Mouse (Mus musculus) cerebellum, adult 11 months (tissue): ENCODE data around the gene Nmu.

Experiments used
- DNase-seq: peaks from one replicate; pipeline ENCODE4 v3.0.0; 2022

The Nmu gene

DNA sequence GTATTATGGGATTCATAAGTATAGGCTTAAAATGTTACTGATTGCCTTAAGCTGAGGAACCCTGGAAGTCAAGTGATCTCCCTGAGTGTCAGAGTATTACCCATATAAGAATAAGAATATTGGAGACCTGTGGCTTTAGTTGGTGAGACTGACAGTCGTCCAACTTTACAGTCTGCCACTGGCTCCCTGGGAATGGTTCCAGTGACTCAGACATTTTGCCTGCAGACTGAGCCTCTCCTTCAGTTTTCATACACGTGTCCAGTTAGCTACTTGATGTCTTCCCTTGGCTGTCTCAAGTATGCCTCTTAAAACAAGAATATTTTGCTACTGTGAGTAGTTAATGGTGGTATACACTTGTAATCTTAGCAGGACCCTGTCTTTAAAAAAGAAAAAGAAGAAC, 55.4 kb downstream of the Nmu start:
- DNase-seq = no peak

DNA sequence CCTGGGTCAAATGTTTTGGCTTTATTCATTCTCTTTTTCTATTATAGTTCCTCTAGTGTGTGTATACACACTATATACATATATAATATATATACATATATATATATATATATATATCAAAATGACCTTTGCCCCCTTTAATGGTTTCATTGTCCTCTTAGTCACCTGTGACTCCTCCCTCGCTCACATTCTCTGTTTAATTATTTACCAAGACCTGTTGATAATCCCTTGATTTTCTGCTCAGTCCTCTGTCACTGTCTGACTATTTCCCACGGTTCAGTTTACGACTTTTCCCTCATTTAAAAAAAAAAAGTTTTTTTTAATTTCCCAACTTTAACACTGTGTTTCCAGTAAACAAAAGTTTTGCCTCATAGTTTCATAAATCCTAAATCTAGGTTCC, 57.3 kb downstream of the Nmu start:
- DNase-seq = no peak

DNA sequence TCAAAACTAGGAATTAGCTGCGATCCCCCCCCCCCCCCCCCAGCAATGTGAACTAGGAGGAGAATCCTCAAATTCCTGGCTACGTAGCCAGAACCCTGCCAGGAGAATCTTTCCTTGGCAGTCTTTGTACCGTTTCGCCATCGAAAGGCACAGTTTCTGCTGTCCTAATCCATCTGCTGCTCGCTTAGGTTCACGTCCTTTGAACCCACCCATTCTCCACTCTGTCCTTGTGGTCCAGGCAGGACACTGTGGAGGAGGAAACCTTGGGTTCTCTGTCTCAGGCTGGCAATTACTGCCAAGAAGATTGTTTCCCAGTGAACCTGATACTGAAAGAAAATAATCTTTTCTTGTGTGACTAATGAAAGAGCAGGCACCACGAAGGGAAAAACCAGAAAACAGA, 58.0 kb downstream of the Nmu start:
- DNase-seq = peak; percentile 6

DNA sequence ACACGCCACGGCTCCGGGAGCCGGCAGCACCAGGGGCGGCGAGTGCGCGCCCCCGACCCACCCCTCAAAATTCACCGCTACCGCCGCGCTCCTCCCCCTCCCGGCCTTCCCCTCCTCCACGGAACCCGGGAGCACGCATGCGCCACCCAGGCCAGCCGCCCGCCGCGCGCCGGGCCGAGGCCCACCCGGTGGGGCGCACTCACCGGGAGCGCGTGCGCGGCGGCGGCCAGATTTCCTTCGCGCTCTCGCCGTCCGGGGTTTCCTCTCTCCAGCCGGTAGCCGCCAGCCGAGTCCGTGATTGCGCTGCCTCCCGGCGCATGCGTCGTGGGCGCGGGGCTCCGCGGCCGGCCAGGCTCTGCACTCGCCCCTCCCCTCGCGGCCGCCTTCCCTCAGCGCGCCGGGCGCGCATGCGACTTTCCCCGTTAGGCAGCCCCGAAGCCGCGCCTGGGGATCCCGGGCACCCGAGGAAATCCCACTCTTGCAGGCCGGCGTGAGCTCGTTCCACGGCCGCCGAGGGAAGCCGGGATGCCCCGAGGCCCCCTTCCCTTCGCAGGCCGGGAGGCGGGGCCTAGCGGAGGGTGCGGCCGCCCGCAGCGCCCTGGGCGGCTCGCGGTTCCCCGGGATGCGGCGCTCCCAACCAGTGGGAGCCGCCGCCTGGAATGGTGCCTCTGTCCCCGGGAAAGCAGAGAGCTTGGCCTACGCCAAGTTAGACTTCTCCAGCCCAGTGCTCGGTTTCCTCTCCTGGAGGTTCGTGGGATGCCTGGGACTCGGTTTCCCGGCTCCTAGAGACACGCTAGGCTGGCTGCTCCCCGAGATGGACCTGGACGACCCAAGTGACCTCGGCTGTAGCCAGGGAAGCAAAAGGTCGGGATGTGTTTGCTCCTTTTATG, 58.9 kb downstream of the Nmu start, which contains the start of gene Clock:
Gene Clock, minus strand, starts transcription at position 341 of the 890 bp plus-strand sequence.
- peak; percentile 90 for DNase-seq

DNA sequence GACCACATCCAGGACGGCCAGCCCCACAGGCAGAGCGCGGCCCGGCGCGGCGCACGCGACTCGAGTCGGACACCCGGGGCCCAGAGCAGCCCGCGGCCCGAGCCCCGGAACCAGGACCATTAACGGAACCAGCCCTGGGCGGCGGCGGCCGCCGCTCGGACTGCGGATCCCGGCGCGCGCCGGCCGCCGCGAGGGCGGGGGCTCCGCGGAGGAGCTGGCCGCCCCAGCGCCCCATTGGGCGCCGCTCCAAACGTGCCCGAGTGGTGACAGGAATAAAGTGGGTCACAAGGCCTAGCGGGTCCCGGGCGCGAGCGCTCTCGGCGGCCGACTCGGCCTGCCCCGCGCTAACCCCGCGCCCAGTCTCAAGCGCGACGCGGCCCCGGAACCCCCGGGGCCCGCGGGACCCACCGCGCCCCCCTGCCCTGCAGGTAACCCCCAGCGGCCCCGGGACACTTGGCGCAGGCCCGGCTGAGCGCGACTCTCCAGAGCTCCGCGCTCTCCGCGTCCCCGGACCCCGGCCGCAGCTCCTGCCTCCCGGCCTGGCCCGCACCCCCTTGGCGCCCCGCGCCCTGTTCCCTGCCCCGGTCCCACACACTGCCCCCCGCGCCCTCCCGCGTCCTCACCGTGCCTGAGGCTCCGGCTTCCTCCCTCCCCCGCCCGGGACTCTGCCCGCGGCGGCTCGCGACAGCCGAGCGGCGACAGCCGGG, 59.7 kb downstream of the Nmu start:
- DNase-seq = peak; percentile 82

DNA sequence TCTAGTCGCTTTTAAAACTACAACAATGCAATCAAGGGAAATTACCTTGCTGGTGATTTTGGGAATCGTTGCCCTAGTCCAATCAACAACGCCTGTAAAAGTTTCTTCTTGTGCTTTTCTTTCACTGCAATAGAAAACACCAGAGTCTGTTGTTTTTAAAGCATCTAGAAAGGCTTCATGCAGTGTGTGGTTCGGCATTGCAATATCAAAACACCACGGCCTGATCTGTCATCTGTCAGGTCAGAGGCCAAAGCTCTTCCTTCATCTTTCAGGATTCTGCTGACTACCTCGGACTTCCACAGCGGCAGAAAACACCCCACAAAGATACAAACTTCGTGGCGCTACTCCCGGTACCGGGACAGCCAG, 60.2 kb downstream of the Nmu start:
- DNase-seq = no peak

DNA sequence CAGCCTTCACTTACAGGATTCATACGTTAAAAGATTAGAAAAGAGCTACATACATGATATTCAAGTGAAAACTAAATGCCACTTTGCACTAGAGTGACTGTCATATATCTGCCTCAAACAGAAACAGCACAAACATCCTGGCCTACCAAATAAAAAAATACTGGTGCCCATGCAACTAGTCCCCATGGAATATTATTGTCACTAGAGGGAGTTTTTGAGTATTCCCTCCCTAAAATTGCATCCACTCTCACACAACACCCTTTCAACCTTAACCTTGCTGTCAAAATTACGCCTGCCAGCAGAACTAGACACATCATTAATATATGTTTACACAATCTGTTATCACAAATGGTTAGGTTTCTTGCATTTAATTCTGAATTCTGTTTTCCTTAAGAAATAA, 61.6 kb downstream of the Nmu start:
- DNase-seq = no peak

DNA sequence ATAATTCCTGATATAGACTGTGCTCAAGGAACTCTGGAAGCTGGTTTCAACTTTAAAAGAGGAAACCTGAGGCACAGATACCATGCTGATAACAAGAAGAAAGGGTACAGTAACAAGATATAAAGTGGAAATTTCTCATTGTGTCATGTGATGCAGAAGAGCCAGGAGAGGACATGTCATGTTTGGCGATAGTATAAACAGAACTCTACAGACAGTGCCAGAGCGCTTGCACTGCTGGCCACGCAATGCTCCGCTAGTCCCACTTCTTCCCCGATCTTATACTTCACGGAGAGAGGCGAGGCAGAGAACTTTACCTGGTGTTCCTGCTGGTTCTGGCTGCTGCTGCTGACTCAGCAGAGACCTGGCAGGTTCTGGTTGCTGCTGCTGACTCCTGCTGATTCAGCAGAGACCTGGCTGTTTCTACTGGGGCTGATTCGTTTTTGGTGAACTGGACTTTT, 74.3 kb downstream of the Nmu start:
- DNase-seq = no peak

DNA sequence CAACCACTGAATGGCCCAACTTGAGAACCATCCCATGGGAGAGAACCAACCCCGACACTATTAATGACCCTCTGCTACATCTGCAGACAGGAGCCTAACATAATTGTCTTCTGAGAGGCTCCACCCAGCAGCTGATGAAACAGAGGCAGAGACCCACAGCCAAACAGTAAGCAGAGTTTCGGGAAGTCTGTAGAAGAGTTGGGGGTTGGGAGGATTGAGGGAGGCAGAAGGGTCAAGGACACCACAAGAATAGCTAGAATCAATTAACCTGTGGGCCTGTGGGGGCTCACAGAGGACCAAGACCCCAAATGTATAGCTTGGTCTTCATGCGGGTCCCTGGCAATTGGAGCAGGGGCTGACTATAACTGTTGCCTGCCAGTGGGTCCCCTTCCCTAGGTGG, 75.3 kb downstream of the Nmu start:
- no peak for DNase-seq

DNA sequence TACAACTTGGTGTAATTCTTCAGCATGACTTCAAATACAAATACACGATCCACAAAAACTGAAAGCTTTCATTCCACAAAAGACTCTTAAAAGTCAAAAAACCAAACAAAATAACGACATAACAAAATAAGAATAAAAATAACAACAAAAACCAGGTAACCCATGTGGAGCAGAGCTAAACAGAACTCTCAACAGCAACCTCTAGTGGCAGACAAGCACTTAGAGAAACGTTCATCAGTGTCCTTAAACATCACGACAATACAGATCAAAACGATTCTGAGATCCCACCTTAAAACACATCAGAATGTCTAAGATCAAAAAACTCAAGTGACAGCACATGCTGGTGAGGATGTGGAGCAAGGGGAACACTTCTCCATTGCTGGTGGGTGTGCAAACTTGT, 76.5 kb downstream of the Nmu start:
- DNase-seq = no peak

DNA sequence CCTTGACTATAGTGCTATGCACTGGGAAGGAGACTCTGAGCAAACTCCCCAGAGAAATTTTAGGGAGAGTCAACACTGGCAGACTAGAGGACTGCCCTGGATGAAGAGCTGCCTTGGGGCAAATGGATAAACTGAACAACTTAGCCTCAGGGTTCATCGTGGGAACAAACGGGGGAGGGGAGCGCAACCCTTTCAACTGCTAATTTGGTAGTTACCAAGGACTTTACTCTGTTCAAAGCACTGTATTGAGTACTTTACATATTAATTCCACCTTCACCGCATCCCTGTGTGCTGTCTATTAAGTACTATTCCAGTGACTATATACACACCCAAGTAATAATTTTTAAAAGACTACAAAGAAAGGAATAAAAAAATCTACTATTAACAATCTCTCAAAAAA, 77.9 kb downstream of the Nmu start:
- DNase-seq = no peak

DNA sequence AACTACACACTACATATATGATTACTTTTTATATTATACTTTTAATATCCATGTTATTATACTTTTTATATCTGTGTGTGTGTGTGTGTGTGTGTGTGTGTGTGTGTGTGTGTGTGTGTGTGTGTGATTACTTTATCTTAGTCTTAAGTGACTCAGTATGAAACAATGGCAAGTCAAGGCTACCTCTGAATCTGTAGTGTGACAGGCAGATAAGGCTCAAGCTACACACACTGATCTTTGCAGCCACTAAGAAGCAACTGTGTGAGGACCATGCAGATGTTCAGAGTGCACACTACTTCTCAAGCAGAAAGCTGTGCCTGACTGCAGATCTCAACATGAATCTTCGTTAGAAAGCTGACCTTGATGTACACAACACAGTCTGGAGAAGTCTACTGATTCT, 79.7 kb downstream of the Nmu start:
- no peak for DNase-seq
